ENCODE assay signal across 27 mouse cellular contexts in genomic region chr11:59437954-59438353, GRCm38 (mm10).
"Had no signal": no experiment of that assay in that cellular context is flagged by ENCODE, and none has a peak within 500 bp of the region (broad histone marks: within the 10 kb centered on the region; RNA-seq: fewer than 3 reads in every experiment).

No protein-coding gene starts in this region.

- H3K4me1 ChIP-seq: hindbrain, embryonic 10.5 days; hindbrain, embryonic 12.5 days; kidney, embryonic 15.5 days; limb, embryonic 15.5 days; liver, embryonic 12.5 days had no signal

- H3K27ac ChIP-seq: gastrocnemius, adult 2 months; heart, adult 2 months; heart, embryonic 13.5 days; heart, embryonic 15.5 days; hindbrain, embryonic 10.5 days; hindbrain, embryonic 12.5 days; hindbrain, embryonic 14.5 days; hindbrain, postnatal 0 days; kidney, embryonic 15.5 days; kidney, postnatal 0 days; limb, embryonic 13.5 days; limb, embryonic 15.5 days; liver, embryonic 12.5 days had no signal

- H3K9ac ChIP-seq: heart, embryonic 13.5 days; heart, embryonic 15.5 days; hindbrain, embryonic 12.5 days; hindbrain, embryonic 14.5 days; kidney, embryonic 15.5 days; limb, embryonic 13.5 days; limb, embryonic 15.5 days; liver, embryonic 12.5 days had no signal

- ATAC-seq: hindbrain, postnatal 0 days; intestine, embryonic 16.5 days; liver, embryonic 12.5 days had no signal

- DNase-seq: gastrocnemius, adult 2 months; gastrocnemius, postnatal 10 days; gastrocnemius, postnatal 25 days; heart, adult 2 months; heart, postnatal 14 days; heart, postnatal 36 days; kidney, adult 11 months; kidney, adult 2 months; kidney, adult 9 months; kidney, postnatal 14 days; kidney, postnatal 36 days; layer of hippocampus, adult 9-11 months; layer of hippocampus, postnatal 36 days; left cerebral cortex, postnatal 4 days had no signal

- H3K4me2 ChIP-seq: heart, embryonic 11.5 days; heart, embryonic 13.5 days; heart, embryonic 15.5 days; hindbrain, embryonic 12.5 days; hindbrain, embryonic 14.5 days; kidney, embryonic 15.5 days; limb, embryonic 13.5 days; limb, embryonic 15.5 days; liver, embryonic 12.5 days had no signal

- H3K9me3 ChIP-seq: heart, embryonic 15.5 days; limb, embryonic 15.5 days had no signal

- H3K27me3 ChIP-seq: heart, embryonic 13.5 days; heart, embryonic 15.5 days; hindbrain, embryonic 12.5 days; kidney, embryonic 15.5 days; limb, embryonic 13.5 days; limb, embryonic 15.5 days; liver, embryonic 12.5 days had no signal

- H3K4me3 ChIP-seq: gastrocnemius, adult 2 months; heart, adult 2 months; heart, embryonic 13.5 days; heart, embryonic 15.5 days; hindbrain, embryonic 10.5 days; hindbrain, embryonic 12.5 days; kidney, embryonic 15.5 days; limb, embryonic 13.5 days; limb, embryonic 15.5 days; liver, embryonic 12.5 days had no signal
